Mouse (Mus musculus): ENCODE measurements around the gene Larp4b. TPM values are rescaled to one million over a fixed set of nuclear protein-coding genes. Genes with fewer than 3 reads are reported as not detected.

Larp4b gene
- total RNA-seq, 2 experiments from 2014 or later, result 86.7 to 88.1 TPM

- no peak for DNase-seq (ENCODE audit: low spot score in 2 of 2)
Observed at GRCm38 (mm10) chr13:9173414-9173813, 79.7 kb downstream of the Larp4b start.

GRCm38 (mm10) chr13:9175171-9175570 is 81.5 kb downstream of the Larp4b start:
- no peak for DNase-seq (ENCODE audit: low spot score in 2 of 2)

GRCm38 (mm10) chr13:9178270-9178669 is 84.6 kb downstream of the Larp4b start:
- no peak for DNase-seq (ENCODE audit: low spot score in 2 of 2)

GRCm38 (mm10) chr13:9178718-9179117 is 85.0 kb downstream of the Larp4b start:
- DNase-seq (ENCODE audit: low spot score in 2 of 2), result no peak

GRCm38 (mm10) chr13:9180221-9180620 is 86.5 kb downstream of the Larp4b start:
- no peak for DNase-seq (ENCODE audit: low spot score in 2 of 2)

- DNase-seq (ENCODE audit: low spot score in 2 of 2), result no peak
Observed at GRCm38 (mm10) chr13:9181106-9181505, 87.4 kb downstream of the Larp4b start.

- peak; percentile 78 to 86 for DNase-seq (ENCODE audit: low spot score in 2 of 2)
Observed at GRCm38 (mm10) chr13:9181666-9182264, 88.1 kb downstream of the Larp4b start.

- DNase-seq (ENCODE audit: low spot score in 2 of 2), result no peak
Observed at GRCm38 (mm10) chr13:9184281-9184680, 90.6 kb downstream of the Larp4b start.

- no peak for DNase-seq (ENCODE audit: low spot score in 2 of 2)
Observed at GRCm38 (mm10) chr13:9184716-9185115, 91.0 kb downstream of the Larp4b start.

- no peak for DNase-seq (ENCODE audit: low spot score in 2 of 2)
Observed at GRCm38 (mm10) chr13:9187156-9187555, 93.5 kb downstream of the Larp4b start.

- DNase-seq (ENCODE audit: low spot score in 2 of 2), result no peak
Observed at GRCm38 (mm10) chr13:9187566-9188530, 94.2 kb downstream of the Larp4b start.

- DNase-seq (ENCODE audit: low spot score in 2 of 2), result no peak
Observed at GRCm38 (mm10) chr13:9189481-9189880, 95.8 kb downstream of the Larp4b start.

- DNase-seq (ENCODE audit: low spot score in 2 of 2), result peak; percentile 40 to 49
Observed at GRCm38 (mm10) chr13:9191172-9192140, 97.8 kb downstream of the Larp4b start.

- no peak for DNase-seq (ENCODE audit: low spot score in 2 of 2)
Observed at GRCm38 (mm10) chr13:9192797-9193330, 99.2 kb downstream of the Larp4b start.

- no peak for DNase-seq (ENCODE audit: low spot score in 2 of 2)
Observed at GRCm38 (mm10) chr13:9194656-9195055, 101.0 kb downstream of the Larp4b start.

- no peak for DNase-seq (ENCODE audit: low spot score in 2 of 2)
Observed at GRCm38 (mm10) chr13:9195565-9195964, 101.9 kb downstream of the Larp4b start.

- DNase-seq (ENCODE audit: low spot score in 2 of 2), result no peak
Observed at GRCm38 (mm10) chr13:9198106-9198505, 104.4 kb downstream of the Larp4b start.

- no peak for DNase-seq (ENCODE audit: low spot score in 2 of 2)
Observed at GRCm38 (mm10) chr13:9198728-9199464, 105.2 kb downstream of the Larp4b start.

- no peak for DNase-seq (ENCODE audit: low spot score in 2 of 2)
Observed at GRCm38 (mm10) chr13:9199465-9199844, 105.8 kb downstream of the Larp4b start.

GRCm38 (mm10) chr13:9222761-9223405 is 129.2 kb downstream of the Larp4b start:
- DNase-seq (ENCODE audit: low spot score in 2 of 2), result no peak
